Mouse (Mus musculus): Measurements from ENCODE around the gene Thsd4.

Gene Thsd4

DNA sequence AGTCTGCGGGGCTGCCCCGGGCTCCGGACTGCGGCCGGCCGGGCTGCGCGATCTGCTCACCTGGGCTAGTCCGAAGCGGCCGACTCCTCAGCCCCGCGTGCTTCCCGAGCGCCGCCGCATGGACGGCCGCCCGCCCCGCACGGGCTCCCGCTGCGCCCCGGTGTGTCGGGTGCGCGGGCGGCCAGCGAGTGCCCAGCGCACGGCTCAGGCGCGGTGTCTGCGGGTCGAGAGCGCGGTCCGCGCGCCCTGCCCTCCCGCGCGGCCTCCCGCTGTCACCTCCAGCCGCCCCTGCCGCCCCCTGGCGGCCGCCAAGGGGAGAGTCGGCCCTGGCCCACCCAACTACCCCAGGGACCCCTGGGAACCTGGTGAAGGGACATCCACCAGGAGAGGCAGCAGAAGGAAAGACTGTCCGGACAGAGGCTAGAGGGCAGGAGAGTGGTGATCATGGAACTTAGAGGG is at the start of gene Thsd4:
Thsd4 (minus strand) TSS at position 241 of the 459 bp plus-strand sequence.
- no peak for DNase-seq (ENCODE audit: low spot score in 2 of 2)

DNA sequence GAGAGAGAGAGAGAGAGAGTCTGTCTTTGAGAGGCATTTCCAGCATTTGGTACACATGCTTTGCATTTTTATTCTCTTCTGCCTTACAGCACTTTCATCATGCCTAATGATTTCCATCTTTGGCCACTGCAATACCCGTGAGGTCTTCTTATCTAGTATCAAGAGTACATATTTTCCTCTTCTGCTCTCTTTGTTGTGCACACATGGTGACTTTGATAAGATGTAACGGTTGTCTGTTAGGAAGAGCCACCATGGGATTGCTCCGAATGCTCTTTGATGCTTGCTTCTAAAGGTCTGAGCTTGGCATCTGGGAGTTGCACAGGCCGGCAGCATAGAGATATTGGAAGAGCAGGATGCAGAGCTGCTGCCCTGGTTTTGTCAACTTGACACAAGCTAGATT is 49.2 kb upstream of the Thsd4 start:
- DNase-seq (ENCODE audit: low spot score in 2 of 2): no peak

DNA sequence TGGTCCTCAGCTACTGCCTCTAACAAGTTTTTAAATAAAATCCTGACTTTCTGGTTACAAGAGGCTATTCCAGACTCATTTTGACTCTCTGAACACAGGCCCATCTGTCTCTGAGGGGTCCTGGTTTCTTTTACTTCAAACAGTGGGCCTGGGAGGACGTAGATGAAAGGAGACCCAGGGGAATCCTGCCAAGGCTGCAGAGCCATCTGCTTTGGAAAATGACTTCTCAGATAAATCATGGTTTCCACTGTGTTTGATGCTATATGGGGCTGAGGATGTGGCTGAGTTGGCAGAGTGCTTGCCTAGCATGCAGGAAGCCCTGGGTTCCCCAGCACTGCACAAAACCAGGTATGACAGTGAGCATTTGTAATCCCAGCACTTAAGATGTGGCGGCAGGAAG is 47.5 kb upstream of the Thsd4 start:
- DNase-seq (ENCODE audit: low spot score in 2 of 2): no peak

DNA sequence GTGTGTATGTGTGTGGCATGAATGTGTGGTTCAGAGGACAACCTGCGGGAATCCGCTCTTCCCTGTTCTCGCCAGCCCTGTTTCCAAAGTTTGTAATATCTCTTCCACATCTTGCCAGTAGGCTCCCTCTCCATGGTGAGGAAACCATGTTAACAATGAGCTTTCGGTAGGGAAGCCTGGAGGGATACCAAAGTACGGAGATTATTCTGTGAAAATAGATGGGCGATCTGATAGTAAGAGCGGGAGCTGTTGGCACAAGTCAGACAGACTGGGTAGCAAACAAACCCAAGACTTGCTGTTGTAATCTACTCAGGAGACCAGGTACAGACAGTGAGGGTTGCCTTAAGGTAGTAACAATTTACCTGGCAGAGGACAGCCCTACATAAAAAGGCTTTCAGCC is 42.0 kb upstream of the Thsd4 start:
- DNase-seq (ENCODE audit: low spot score in 2 of 2): no peak

DNA sequence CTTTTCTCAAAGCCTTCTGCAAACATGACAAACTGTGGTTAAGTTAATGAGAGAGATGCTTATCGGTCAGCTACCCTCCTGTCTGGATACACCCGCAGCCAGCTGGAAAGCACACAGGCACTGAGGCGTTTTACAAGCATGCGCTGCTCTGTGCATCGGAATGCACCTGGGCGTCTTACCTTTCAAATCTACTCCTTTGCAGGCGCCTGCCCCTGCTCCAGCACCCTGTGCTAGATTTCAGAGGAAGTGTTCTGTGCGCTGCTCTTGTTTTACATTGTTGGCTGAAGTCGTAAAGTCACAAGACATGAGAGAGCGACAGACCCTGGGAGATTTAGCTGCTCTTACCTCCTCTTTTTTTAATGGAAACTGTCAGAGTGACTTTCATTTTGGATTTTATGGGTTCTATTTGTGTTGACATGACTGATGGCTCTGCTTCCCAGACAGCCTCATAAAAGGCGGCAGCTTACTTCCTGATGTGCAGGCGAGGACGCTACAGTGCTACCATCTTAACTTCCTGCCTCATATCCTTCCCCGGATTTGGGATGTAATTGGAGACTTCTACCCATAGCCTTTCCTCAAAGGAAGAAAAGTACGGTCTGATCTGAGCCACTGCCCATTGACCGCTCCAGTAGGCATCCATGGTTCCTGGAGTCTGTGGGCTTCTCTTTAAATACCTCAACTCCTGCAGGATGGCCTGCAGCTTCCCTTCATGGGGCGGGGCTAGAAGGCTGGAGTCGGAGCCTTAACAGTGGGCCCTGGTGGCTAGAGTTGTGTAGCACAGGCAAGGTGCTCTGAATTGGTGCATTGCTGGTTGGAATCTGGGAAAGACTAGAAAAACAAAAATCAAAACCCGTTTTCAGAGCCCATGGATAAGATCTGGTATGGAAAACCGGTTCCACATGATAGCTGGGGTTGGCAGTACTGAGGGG is 40.9 kb upstream of the Thsd4 start:
- DNase-seq (ENCODE audit: low spot score in 2 of 2): no peak

DNA sequence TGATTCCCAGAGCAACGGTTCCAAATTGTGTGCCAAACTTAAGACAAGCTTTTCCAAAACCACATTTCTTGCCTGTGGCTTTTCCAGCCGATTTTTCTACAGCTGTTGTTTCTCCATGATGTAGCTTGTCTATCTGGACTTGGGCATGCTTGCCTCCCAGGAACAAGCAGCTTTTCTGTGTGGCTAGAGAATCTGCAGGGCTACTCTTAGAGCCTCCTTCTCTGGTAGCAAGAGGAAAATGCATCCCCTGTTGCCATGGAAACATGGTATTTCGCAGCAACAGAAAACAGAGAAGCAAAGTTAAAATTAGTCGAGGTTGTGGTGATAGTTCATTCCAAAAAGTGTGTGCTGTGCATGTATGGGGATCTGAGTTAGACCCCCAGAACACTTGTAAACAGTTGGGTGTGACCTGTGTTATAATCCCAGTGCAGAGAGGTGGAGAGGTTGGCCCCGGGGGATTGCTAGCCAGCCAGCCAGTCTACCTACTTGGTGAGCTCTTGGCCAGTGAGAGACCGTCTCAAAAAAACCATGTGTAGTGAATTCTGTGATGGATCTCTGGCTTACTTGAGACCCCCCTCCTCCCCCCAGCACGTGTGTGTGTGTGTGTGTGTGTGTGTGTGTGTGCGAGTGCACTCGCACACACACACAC is 39.9 kb upstream of the Thsd4 start:
- no peak for DNase-seq (ENCODE audit: low spot score in 2 of 2)

DNA sequence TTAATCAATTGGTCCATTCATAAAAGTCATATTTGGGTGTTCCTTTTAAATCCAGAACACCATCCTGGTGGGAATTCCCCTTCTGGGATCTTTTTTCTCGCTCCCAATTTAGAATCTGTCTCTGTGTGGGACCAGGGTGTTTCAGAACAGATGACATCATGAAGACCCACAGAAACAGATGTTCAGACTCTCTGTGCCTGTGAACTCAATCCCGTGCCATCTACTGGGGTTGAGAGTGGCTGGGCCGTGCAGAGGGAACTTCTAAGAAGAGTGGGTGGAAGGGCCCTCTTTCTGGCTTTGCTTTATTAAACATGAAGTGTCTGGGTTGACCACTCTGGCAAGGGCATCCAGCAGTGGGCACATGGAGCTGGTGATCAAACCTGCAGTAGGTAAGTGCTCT is 36.7 kb upstream of the Thsd4 start:
- DNase-seq (ENCODE audit: low spot score in 2 of 2): no peak

DNA sequence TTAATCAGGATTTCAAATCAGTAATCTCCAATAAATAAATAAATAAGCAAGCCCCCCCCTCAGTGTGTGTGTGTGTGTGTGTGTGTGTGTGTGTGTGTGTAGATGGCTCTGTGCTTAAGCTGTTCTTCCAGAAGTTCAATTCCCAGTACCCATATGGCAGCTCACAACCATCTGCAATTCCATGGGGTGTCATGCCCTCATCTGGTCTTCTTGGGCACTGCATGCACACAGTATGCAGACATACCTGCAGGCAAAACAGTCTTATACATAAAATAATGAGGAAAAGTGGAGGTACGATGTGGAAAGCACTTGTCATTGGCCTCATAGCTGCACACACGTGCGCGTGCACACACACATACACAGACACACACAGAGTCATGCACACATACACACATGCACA is 29.4 kb upstream of the Thsd4 start:
- DNase-seq (ENCODE audit: low spot score in 2 of 2): no peak

DNA sequence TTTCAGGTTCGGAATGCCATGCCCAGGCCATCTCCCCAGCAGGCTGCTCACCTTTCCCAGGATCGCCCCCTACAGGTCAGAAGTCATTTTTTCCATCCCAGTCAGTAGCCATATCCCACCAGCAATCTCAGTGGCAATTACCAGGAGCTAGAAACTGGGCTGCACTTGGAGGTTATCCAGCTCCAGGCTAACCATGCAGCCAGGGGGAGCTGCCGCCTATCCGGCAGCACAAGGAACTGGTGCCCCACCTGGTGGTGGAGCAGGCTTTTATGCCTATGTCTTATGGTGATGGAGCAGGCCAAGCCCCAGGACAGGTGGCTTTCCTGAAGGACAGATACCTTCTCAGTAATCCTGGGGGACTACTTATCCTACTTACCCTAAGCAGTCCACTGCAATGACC is 26.3 kb upstream of the Thsd4 start:
- DNase-seq (ENCODE audit: low spot score in 2 of 2): no peak

DNA sequence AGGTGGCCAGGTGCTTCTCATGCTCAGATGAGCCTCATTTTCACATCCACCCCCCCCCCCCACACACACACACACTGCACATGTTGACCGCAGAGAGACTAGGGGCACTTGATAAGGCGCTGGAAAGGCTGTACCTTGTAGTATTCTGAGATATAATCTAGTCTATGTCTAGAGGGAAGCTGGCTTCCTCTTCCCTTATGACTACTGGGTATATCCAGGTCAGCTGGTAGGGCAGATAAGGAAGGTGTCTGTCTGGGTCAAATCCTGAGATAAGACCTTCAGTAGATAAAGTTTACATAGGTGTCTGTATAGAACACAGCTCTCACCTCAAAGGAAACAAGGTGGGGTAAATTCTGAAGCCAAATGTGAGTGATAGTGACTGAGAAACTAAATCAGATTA is 24.3 kb upstream of the Thsd4 start:
- no peak for DNase-seq (ENCODE audit: low spot score in 2 of 2)

DNA sequence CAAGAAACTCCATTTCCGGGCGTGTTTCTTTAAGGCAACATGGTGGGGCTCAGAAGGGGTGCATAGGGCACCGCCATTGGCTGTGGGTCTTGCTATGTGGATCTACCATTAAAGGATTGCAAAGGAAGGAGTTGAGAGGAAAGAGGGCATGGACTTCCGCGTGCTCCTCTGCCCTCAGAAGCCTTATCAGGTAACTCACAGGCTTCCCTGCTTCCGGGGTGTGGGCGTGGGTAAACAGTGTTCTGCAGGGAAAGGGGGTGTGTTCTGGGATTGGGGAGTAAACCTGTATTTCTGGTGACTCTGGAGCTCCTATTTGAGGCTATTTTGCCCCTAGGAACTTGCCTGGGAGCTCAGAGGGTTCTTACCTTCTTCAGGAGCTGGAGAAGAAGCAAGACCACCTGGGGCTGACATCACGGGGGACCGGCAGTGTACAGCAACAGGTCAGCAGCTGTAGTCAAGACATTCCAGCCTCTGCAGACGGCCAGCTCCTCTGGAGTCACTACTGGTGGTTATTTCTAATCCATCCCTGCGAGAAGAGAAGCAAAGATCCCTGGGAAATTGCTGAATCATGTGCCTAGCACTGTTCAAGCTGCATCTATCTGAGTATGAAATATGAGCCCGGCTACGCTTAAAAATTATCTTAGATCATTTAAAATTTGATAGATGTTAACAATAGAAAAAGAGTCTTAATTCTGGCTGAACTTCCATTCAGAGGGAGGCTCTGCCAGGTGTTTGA is 23.7 kb upstream of the Thsd4 start:
- no peak for DNase-seq (ENCODE audit: low spot score in 2 of 2)

DNA sequence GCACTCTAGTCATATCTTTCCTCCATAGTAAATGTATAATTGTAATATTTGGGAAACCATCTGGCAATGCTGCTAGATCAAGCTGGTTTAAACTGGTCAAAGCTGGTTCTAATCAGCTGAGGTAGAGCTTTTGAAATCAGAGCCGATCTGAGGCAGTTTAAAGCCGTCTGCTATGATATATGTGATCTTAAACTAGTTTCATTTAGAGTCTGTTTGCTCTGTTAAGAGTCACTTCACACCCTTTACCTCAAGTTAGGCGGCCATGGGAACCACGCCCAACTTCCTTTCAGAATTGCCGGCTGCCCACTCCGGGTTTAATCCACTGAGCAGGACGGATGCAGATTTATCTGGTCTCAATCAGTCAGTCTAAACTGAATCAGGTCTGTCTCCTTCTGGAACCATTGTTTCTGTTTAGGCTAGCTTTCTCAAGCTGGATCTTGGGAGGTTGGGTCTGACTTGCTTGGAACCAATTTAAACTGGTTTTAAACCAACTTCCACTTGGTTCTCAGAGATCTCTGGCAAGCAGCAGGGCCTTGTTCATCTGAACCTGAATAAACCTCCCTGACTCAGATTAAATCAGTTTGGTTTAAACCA is 21.7 kb upstream of the Thsd4 start:
- DNase-seq (ENCODE audit: low spot score in 2 of 2): no peak

DNA sequence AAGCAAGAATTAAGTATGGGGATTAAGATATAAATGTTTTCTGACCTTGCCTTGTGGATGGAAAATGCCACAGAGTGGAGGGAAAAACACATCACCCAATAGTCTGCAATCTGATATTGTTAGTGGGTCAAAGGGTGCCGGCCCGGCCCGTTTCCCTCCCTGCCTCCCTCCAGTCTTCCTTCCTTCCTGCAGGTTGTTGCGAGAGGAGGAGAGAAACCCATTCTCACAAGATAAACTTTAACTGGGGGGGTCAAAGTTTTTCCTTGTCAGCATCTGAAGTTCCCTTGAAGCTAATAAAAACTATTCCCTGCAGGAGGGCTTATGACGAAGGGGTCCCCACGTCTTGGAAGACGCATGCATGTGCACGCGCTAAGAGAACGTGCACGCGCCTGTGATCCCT is 8.5 kb upstream of the Thsd4 start:
- no peak for DNase-seq (ENCODE audit: low spot score in 2 of 2)

DNA sequence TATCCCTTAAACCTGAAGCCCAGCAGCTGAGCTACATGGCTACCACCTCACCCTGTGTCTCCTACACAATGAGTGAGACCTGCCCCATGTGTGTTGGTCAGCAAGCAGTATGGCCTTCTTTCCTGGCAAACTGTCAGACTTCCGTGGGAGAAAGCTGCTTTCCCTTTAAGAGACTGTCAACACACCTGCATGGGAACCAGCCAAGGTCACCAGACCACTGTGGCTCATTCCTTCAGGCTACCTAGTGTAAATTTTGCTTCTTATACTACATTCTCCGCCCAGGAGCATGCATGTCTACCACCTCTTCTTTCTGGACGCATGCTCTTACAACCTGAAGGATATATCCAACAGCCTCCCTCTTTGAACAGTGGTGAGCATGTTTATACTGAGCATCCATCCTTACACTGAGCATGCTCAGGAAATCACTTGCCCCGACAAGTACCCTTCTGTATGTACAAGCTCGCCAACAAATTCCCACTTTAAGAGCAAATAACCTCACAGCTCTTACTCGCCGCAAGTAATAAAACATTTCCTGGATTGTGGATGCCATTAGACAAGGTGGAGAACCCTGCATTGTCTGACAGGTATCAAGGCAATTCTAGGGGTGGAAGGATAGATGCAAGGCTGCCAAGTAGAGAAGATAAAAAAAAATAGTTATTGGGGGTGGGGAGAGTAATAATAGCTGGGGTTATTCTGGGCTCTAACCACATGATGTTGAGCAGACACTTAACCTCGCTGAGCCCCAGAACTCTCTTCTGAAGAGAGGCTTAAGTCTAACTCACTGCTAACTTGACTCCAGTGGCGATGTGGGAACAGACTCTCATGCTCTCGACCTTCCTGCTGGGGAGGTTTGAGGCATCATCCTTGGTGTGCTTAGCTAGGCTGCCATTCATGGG is 7.8 kb upstream of the Thsd4 start:
- DNase-seq (ENCODE audit: low spot score in 2 of 2): no peak

DNA sequence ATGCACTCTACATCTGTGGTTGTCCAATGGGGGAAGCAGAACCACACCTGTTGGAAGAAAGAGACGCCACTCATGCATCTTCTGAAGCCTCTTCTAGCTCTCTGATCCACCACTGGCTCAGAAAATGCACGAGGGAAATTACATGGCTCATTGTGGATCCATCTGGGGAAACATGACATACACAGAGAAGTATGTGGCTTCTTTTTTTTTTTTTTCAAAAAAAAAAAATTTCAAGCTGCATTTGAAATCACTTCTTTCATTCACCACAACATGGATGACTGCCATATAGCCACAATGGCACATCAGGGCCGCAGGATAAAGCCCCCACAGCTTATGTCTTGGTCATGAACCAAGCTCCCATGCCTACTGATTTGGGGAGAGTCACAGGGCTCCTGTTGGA is 6.4 kb upstream of the Thsd4 start:
- DNase-seq (ENCODE audit: low spot score in 2 of 2): no peak

DNA sequence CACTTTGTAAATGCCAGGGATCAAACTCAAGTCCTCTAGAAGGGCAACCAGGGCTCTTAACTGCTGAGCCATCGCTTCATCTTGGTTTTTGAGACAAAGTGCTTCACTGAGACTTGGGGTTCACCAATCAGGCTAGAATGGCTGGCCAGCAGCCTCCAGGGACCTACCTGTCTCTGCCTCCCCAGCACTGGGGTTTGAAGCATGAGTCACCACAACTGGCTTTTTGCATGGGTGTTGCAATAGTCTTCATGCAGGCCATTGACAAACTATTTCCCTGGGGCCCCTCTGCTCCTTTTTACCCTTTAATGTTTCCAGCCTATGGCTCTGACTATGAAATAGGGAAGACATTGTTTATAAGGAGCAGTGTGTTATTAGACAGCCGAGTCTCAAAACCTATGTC is 6.0 kb upstream of the Thsd4 start:
- DNase-seq (ENCODE audit: low spot score in 2 of 2): no peak

DNA sequence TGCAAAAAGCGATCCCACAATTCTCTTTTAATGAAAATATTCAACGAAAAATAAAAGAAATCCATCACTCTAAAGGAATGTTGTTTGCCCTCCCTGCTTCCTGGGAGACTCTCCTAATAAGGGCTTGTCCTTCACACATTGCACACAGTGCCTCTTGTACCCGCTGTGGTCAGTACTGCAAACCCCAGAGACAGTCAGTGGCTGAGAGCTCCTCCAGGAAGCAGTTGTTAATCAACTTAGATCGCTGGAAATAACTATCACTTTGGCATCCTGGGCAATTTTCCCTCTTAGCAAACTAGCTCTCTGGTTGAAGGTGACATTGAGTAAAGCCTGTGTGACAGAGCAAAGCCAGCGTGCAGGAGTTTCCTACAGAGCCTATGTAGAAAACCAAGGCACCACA is 5.2 kb upstream of the Thsd4 start:
- no peak for DNase-seq (ENCODE audit: low spot score in 2 of 2)

DNA sequence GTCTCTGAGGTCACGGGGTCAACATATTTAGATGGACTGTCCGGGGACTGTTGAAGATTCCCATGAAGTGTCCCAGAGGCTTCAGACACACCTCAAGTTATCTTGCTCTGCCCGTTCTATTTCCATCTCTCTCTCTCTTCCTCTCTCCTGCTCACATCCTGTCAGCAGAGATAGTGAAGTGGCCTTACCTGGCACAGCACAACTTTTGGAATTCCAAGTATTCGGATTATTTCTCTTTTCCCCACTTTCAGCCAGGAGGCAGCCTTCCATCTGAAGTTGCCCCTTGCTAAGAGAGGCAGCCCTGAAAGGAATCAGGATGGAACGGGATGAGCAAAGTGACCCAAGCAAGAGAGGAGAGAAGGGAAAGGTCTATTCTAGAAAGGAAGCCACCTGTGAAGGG is 4.3 kb upstream of the Thsd4 start:
- no peak for DNase-seq (ENCODE audit: low spot score in 2 of 2)

DNA sequence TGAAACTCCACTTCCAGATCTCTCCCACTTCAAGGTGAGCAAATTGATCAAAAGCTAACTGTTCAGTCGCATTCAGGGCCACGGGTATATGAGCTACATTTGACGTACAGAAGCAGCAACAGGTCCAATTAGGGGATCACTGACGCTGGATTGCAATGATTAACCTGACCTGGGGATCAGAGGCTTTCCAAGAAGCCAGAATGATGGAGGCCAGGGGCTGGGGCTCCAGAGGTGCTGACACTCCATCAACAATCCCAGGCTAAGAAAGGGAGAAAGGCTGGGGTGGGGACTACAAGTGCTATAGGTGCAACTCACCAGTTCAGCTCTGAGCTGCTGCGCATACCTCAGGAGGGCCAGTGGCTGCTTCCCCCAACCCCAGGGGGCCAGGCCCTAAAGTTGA is 703 bp downstream of the Thsd4 start:
- no peak for DNase-seq (ENCODE audit: low spot score in 2 of 2)

DNA sequence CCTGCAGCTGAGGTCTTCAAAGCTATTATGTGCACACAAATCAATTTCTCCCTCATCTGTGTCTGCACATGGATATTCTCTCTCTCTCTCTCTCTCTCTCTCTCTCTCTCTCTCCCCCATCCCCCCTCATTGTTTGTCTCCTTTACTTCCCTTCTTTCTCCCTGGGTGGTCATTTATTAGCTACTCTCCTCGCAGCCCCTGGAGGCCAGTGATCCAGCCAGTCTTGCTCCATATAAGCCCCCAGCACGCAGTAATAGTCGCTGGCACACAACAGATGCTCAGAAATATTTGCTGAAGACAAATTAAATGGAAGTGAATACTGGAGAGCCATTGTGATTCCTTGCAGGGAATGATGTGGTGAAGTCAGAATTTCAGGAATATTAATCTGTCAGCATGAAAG is 2.2 kb downstream of the Thsd4 start:
- DNase-seq (ENCODE audit: low spot score in 2 of 2): no peak

DNA sequence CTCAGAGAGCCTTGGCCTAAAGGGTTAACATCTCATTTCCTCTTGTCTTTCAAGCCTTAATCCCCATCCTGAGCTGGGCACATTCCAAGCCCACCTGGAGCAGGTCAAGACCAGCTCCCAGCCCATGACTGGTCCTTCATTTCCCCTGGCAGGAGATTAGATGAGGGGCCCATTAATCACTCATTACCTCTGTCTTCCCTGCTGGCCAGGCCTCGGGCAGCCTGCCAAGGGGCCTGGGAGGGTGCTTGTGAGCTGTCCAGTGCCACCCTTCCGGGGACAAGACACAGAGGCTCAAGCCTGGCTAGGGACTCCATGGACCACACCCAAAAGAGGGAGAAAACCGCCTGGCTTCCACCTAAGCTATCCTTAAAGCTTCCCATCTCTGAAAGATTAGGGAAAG is 3.6 kb downstream of the Thsd4 start:
- DNase-seq (ENCODE audit: low spot score in 2 of 2): no peak

Data from spleen, postnatal 36 days (tissue).